Mouse (Mus musculus): ENCODE results near the gene Sertad2. TPM values are rescaled to one million over a fixed set of nuclear protein-coding genes. Genes with fewer than 3 reads are reported as not detected.
A peak's percentile ranks its signal among the peaks of the same experiment; 100 is the strongest.

Sertad2 gene
- total RNA-seq, 2 experiments from 2014 or later, result 26.1 to 28.7 TPM

DNA sequence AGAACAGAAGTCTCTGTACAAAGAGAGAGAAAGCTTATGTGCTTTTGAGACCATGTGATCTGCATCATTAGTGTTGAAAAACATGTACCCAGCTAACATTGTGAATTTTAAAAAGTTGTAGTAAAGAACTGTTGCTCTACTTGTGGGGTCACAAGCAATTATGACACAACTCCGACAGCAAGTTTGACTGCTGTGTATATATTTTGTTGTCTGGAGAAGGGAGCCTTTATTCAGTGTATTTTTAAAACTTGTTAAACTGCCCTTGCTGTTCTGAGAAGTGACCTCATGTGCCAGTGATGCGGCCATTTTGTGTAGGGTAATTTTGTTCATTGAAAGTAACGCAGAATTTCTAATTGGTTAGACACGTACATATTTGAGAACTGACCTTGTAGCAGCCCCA lies 61.1 kb downstream of the Sertad2 start:
- no peak for DNase-seq

DNA sequence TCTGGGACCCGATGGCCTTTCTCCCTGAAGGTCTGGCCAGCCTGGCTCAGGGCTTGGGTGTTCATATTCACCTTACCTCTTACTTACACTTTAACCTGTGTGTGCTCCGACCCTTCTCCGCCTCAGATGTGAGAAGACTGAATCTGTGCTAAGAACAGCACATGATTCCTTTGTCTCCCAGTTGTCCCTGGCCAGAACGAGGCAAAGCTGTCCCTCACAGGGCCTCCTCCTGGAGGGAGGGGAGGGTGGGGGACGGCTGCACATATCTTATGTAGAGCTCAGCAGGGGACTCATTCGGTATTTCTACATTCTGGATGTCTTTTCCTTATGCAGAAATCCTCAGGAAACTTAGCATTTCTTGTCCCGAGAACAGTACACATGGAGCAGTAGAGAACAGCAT lies 62.6 kb downstream of the Sertad2 start:
- DNase-seq, result no peak

GRCm38 (mm10) chr11:20608442-20608841 lies 65.4 kb downstream of the Sertad2 start:
- no peak for DNase-seq

DNA sequence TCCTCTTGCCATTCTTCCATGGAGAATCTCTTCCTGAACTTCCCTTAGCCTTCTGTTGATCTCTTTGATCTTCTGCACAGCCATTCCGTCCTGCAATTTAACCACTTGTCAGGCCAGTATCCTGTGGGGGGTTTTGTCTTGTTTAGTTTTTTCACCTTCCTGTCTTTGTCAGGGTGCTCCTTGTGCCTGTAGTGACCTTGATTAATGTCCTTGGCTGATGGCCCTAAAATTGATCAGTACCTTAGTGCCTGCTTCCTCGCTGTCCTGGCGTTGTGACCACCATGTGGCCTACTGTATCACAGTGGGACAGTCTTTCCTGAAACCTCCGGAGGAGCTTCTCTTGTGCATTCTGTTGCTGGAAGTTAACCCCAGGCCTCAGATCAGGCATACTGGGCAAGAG lies 70.2 kb downstream of the Sertad2 start:
- no peak for DNase-seq

GRCm38 (mm10) chr11:20616103-20616502 lies 73.0 kb downstream of the Sertad2 start:
- DNase-seq, result no peak

- DNase-seq, result no peak
These were observed 84.1 kb downstream of the Sertad2 start for GRCm38 (mm10) chr11:20627146-20627545.

DNA sequence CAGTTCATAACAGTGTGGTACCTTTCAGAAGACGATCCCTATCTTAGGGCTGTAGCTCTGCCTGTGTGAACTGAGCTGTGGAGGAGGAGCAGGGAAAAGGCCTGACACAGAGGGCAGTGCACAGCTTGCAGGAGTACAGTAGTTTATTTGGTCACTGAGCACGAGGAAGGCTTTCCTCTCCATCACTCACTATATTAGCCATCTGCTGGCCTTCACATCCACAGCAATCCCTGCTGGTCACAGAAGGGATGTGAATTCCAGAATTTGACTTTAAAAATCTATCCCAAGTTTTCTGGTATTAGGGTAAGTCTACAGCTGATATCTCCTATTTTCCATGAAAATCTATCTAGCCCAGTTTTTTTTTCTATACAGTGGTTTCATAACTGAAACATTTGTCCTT lies 85.2 kb downstream of the Sertad2 start:
- no peak for DNase-seq

GRCm38 (mm10) chr11:20629700-20630099 lies 86.6 kb downstream of the Sertad2 start:
- no peak for DNase-seq

DNA sequence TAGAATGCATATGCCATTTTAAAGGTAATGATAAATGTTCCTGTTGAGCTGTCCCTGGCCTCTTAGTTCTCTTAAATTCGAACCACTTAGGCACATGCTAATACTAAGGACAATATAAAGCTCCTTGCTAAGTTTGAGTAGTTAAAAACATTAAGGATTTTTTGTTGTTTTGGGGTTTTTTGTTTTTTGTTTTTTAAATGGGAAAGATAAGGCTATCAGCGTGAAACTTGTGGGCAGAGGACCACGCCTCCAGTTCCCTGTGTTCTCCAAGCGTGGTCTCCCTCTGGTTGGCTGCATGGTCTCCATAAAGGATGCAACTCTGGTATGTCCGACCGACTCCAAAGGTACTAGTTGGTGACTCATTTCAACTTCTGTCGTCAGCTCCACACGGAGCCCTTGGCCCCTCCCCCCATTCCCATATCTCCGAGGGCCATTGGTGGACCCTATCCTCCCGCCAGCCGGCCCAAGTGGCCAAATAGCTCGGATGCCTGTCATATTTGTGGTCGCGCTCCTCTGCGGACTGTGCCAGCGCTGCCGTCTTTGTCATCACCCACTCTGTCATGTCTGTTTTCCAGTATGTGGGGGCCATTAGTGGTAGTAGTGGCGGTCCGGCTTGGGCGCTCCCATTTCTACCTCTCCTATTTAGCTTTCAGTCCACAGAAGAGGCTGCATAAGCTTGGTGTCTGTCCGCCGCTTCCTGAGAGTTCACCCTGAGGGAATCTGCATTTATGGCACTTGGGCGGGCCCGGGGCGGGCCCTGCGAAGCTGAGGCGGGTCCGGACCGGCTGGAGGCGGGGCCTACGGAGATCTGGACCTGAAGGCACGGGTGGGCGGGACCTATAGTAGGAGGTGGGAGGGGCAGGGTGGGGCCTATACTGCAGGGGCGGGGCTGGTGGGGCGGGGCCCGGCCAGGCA lies 88.2 kb downstream of the Sertad2 start:
- DNase-seq, result peak; percentile 97

- peak; percentile 82 for DNase-seq
These were observed 89.0 kb downstream of the Sertad2 start for GRCm38 (mm10) chr11:20631941-20632618.

GRCm38 (mm10) chr11:20632619-20632965 lies 89.5 kb downstream of the Sertad2 start:
- peak; percentile 69 for DNase-seq

- DNase-seq, result no peak
These were observed 91.5 kb downstream of the Sertad2 start for GRCm38 (mm10) chr11:20634543-20634942.

DNA sequence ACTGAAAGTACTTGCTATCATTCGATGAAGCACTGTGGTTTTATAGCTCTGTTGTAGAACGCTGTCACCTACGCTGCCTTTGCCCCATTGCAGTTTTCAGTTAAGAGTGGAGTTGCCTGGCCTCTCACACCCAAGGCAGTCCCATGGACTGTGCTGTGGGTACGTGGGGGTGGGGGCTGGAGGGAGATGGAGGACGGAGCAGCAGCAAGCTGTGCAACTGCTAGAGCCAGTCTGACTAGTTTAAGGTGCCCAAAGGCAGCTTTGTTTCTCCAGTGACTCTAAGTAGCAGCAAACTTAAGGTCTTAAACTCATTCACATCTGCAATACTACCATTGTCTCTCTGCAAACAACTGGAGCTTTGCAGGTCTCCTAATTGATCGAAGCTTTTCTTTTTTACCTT lies 92.6 kb downstream of the Sertad2 start:
- no peak for DNase-seq

GRCm38 (mm10) chr11:20636114-20636513 lies 93.1 kb downstream of the Sertad2 start:
- DNase-seq, result no peak

- no peak for DNase-seq
These were observed 94.0 kb downstream of the Sertad2 start for GRCm38 (mm10) chr11:20637060-20637459.

- DNase-seq, result peak; percentile 88
These were observed 95.8 kb downstream of the Sertad2 start for GRCm38 (mm10) chr11:20638841-20639240.

DNA sequence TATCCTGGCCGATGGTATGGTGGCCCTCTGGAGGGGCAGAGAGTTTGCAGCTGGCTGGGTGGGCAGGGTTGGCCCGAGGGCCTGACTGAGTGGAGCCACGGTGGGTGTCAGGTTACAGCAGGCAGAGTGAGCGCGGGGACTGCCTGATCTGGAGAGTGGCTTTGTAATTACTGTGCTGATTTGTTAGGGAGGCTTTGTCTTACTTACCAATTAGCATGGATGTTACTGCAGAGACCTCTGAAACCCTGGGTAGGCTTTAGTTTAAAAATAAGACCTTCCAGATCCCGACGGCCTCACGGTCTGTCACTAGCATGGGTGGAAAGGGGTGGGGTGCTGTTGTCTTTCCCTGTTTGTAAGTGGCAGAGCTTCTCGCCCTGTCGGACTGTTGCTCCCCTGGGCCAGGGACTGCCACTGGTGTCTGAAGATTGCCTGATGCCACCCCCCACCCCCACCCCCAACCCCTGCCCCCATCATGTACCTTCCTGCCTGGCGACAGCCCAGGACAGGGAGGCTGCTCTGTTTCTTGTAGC lies 96.9 kb downstream of the Sertad2 start:
- DNase-seq, result peak; percentile 76

DNA sequence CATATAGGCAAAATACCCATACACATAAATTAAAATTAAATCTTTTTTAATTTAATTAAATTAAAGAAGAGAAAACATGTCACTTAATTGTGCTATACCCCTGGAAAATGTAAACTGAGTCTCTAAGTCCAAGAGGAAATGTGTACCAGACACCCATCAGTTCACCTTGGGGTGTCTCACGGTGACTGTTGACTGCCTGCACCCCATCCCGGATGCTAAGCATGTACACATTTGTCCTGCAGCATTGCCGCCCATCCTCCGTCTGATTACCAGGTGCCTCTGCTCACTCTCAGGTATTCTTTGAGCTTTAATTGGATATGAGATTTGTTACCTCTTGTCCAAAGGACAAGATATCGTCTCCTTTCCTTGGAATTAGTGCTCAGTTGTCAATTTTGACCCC lies 99.3 kb downstream of the Sertad2 start:
- no peak for DNase-seq

GRCm38 (mm10) chr11:20643161-20643560 lies 100.1 kb downstream of the Sertad2 start:
- no peak for DNase-seq

DNA sequence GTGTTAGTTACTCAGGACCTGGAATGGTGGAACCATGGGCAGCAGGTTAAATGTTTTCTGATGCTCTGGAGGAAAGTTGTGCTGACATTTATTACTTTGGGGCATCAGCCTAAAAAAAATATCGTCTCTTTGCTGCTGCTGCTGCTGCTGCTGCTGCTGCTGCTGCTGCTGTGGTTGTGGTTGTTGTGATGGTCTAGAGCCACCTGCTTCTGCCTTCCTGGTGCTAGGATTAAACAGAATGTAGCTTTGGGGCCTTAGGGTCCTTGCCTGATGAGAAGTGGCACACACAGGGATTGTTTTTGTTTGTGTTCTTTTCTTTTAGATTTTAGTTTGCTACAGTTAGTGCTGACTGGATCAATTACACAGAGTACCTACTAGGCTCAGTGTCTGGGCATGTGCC lies 101.1 kb downstream of the Sertad2 start:
- no peak for DNase-seq

DNA sequence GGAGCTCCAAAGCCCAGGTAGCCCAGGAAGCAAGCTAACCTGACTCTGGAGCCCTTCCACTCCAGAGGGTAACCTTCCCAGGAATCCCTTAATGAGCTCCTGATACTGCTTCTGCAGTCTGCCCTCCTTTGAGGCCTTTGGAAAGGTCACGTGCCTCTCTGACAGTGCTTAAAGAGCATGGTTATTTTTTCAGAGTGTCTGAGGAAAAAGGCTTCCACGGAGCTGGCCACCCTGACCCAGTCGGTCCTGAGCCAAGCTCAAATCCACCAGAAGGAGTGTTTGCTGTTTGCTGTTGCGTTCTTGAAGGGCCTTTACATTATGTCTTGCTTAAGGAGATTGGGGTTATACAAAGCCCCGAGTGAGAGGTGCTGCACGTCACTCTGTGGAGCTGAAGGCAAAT lies 101.8 kb downstream of the Sertad2 start:
- no peak for DNase-seq

- DNase-seq, result no peak
These were observed 102.5 kb downstream of the Sertad2 start for GRCm38 (mm10) chr11:20645521-20645920.

DNA sequence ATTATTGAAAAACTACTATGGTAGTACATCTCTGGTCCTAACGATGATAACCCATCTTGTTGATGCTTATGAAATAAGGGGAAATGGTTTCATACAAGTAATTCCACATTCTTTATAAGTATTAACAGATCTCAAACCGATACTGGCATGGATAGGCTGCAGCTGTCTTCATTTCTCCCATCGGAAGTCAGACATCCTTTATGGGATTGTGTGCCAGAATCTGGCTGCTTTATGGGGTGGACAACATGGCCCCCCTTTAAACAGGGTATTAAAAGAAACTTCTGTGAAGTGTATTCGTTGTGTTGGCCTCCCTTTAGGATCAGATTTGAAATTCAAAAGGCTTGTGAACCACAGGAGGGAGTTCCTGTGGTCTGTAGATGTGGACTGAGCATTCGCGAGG lies 103.1 kb downstream of the Sertad2 start:
- DNase-seq, result no peak

Data from heart, postnatal 4 days (tissue).